Mouse (Mus musculus): ENCODE results near the gene Gclc.

GRCm38 (mm10) chr9:77746315-77746714 is 8.0 kb upstream of the Gclc start:
- no peak for TF ChIP-seq CTCF (IDR thresholded peaks at IDR 0.05; ENCODE audit: low read depth, low read length)
- TF ChIP-seq GATA1 (IDR thresholded peaks at IDR 0.05; ENCODE audit: borderline replicate concordance, low read length), result no peak

Measured in G1E (cell line).